Mouse (Mus musculus) right cerebral cortex, postnatal 14 days (tissue): ENCODE results near the gene Abcb1a.
"Not testable (repeated sequence)": the region's sequence is repeated elsewhere in the genome, so short reads cannot be mapped to it uniquely, and the experiment has no call there.

ENCODE experiments used
- DNase-seq: peaks from one replicate; pipeline ENCODE4 v3.0.0; 2022

The Abcb1a gene

GRCm38 (mm10) chr5:8732639-8733038 is 72.8 kb downstream of the Abcb1a start:
- DNase-seq: no peak

GRCm38 (mm10) chr5:8733307-8733706 is 73.4 kb downstream of the Abcb1a start:
- not testable (repeated sequence) for DNase-seq

DNA sequence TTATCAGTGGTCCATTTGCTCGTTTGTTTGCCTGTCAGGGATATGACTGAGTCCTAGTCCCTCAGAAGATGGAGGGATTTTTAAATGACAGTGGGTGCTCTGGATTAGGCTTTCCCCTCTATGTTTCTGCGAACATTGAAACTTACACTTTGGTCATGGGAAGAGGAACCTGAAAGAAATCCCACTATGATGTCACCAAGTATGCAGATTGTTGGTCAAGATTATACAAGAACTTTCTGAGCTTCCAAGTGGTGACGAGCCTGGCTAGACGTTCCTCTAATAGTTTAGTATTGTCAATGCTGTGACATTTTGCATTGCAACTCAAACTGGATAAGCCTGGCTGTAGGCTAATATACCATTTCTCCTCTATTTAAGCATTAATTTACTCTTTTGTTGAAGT is 76.5 kb downstream of the Abcb1a start:
- no peak for DNase-seq

- no peak for DNase-seq
Observed at GRCm38 (mm10) chr5:8737062-8737461, 77.2 kb downstream of the Abcb1a start.

GRCm38 (mm10) chr5:8747244-8747643 is 87.4 kb downstream of the Abcb1a start:
- DNase-seq: not testable (repeated sequence)

DNA sequence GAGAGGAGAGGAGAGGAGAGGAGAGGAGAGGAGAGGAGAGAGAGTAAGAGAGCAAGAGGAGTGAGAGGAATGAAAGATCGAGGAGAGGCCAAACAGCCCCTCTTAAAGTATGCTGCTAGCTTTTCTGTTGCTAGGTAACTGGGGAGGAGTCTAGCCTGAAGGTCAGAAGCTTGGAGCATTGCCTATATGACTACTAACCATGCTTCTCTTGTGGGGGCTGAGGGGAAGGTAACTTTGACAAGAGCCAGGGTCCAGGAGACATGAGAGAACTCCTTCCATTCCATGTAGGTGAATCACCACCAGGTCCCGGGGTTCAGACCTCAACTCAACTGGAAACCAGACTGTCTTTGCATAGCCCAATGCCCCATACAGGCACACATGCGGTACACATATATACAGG is 113.0 kb downstream of the Abcb1a start:
- DNase-seq: no peak

- DNase-seq: no peak
Observed at GRCm38 (mm10) chr5:8778311-8778710, 118.4 kb downstream of the Abcb1a start.

GRCm38 (mm10) chr5:8778751-8779150 is 118.9 kb downstream of the Abcb1a start:
- no peak for DNase-seq

- DNase-seq: no peak
Observed at GRCm38 (mm10) chr5:8792281-8792680, 132.4 kb downstream of the Abcb1a start.
